Mouse (Mus musculus) myocyte (in vitro differentiated cells): ENCODE results near the gene Ctns. TPM values are rescaled to one million over a fixed set of nuclear protein-coding genes. Genes with fewer than 3 reads are reported as not detected.
A peak's percentile ranks its signal among the peaks of the same experiment; 100 is the strongest.

ENCODE experiments used
- H3K27me3 ChIP-seq: one replicate; pipeline ENCODE4 v1.6.1; 2011; ENCODE audit not compliant: control insufficient read depth, insufficient read depth, insufficient read length
- H3K36me3 ChIP-seq: one replicate; pipeline ENCODE4 v1.6.1; 2011; ENCODE audit not compliant: control insufficient read depth, insufficient read depth
- H3K4me2 ChIP-seq: one replicate; pipeline ENCODE4 v1.6.1; 2011; ENCODE audit warnings: low read depth, control low read depth
- H3K4me3 ChIP-seq: one replicate; pipeline ENCODE4 v1.5.1; 2011; ENCODE audit warnings: mild to moderate bottlenecking, control low read depth, moderate library complexity
- H3K79me2 ChIP-seq: one replicate; pipeline ENCODE4 v1.6.1; 2011; ENCODE audit not compliant: control insufficient read depth, insufficient read depth
- H3ac ChIP-seq: one replicate; pipeline ENCODE4 v1.6.1; 2011; ENCODE audit not compliant: control insufficient read depth, insufficient read length
- CEBPB ChIP-seq: IDR thresholded peaks from 2 replicates; pipeline ENCODE4 v1.6.1; 2011; ENCODE audit warnings: mild to moderate bottlenecking, moderate library complexity; ENCODE audit not compliant: poor library complexity, insufficient read depth, severe bottlenecking
- E2F4 ChIP-seq: IDR thresholded peaks from one replicate; pipeline ENCODE4 v1.6.1; 2011; ENCODE audit warnings: mild to moderate bottlenecking, control low read depth, moderate library complexity; ENCODE audit not compliant: insufficient read depth
- MAX ChIP-seq: IDR thresholded peaks from one replicate; pipeline ENCODE4 v1.6.1; 2011; ENCODE audit warnings: low read depth, mild to moderate bottlenecking, control low read depth
- MYOD1 ChIP-seq, 3 experiments: IDR thresholded peaks; one replicate each; pipeline ENCODE4 v1.6.1; 2011; ENCODE audit warnings: control low read depth in 2 of 3, low read depth in 2 of 3, mild to moderate bottlenecking in 2 of 3, moderate library complexity in 1 of 3; ENCODE audit not compliant: insufficient read length in 2 of 3, control insufficient read depth in 1 of 3
- MYOG ChIP-seq, 3 experiments: IDR thresholded peaks; one replicate each; pipeline ENCODE4 v1.6.1; 2011; ENCODE audit warnings: control low read depth in 2 of 3, low read depth in 2 of 3, mild to moderate bottlenecking in 2 of 3; ENCODE audit not compliant: insufficient read length in 2 of 3, control insufficient read depth in 1 of 3, insufficient read depth in 1 of 3
- POLR2A ChIP-seq: IDR thresholded peaks from one replicate; pipeline ENCODE4 v1.6.1; 2011; ENCODE audit warnings: low read depth, mild to moderate bottlenecking, control low read depth, moderate library complexity; ENCODE audit not compliant: insufficient read length
- POLR2AphosphoS2 ChIP-seq: IDR thresholded peaks from one replicate; pipeline ENCODE4 v1.6.1; 2011; ENCODE audit warnings: low read depth, control low read depth; ENCODE audit not compliant: insufficient read length
- REST ChIP-seq: IDR thresholded peaks from one replicate; pipeline ENCODE4 v1.6.1; 2011; ENCODE audit warnings: mild to moderate bottlenecking, control low read depth, moderate library complexity; ENCODE audit not compliant: insufficient read depth, insufficient read length
- SRF ChIP-seq: IDR thresholded peaks from one replicate; pipeline ENCODE4 v1.6.1; 2011; ENCODE audit warnings: low read depth; ENCODE audit not compliant: control insufficient read depth, insufficient read length
- TCF12 ChIP-seq: IDR thresholded peaks from one replicate; pipeline ENCODE4 v1.6.1; 2011; ENCODE audit warnings: mild to moderate bottlenecking, control low read depth; ENCODE audit not compliant: poor library complexity, insufficient read depth, severe bottlenecking
- TCF3 ChIP-seq: IDR thresholded peaks from one replicate; pipeline ENCODE4 v1.6.1; 2011; ENCODE audit warnings: low read depth, control low read depth; ENCODE audit not compliant: insufficient read length
- USF1 ChIP-seq: IDR thresholded peaks from one replicate; pipeline ENCODE4 v1.6.1; 2011; ENCODE audit warnings: low read depth, mild to moderate bottlenecking, control low read depth, moderate library complexity
- polyA plus RNA-seq: library from polyadenylated mRNA; unstranded; fragments of >200 nt; fragmentation: generic; extraction: Trizol; gene quantifications from one replicate; pipeline ENCODE4 v1.2.1, GENCODE M21; 2012; ENCODE audit warnings: missing spikeins

Ctns gene
- polyA plus RNA-seq, 1 experiment: 11.6 TPM

DNA sequence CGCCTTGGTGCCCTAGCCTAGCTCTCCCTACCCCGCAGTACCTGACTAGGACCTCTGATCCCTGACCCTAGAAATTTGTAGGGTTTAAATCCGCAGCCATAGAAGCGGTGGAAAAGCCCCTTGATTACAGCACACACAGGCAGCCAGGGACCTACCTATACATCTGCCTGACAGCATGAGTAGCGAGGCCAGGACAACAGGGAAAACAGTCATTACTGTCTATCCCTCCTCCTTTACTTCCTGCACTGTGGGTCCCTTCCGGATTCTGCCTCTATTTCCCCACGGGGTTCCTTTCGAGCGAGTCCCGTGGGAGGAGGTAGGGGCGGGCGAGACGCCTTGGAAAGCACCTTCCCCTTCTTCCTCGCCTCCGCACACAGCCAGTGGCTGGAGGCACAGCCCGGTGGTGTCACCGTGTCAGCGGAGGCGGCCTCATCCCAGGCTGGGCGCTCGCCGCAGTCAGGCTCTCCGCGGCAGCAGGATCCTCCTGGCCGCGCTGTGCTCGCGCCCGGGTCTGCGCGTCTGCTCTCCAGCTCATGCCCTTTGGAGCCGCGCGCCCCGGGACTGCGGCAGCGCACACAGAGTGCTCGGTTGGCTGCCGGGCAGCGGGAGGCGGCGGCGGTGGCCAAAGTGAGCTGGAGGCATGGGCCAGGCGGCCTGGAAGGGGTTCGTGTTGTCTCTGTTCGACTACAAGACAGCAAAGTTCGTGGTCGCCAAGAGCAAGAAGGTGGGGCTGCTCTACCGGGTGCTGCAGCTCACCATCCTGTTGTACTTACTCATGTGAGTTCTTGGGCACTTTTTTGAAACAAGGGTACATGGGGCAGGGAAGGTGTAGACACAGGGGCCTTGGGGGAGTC lies 38.7 kb downstream of the Ctns start, which contains the start of gene P2rx5:
Gene P2rx5, plus strand, starts transcription at position 465 of the 854 bp plus-strand sequence.
- Histone ChIP-seq H3K27me3 (no peaks in the 10 kb centered on the region), H3K4me3 (peak within 1 kb of the TSS; percentile 20)
- no peak for TF ChIP-seq CEBPB
- TF ChIP-seq MYOG (IDR thresholded peaks at IDR 0.05; ENCODE audit: control insufficient read depth in 1 of 3, insufficient read depth in 1 of 3, insufficient read length in 2 of 3, low read depth in 2 of 3): peak in 2 of 3 experiments; percentile 11 to 31
- peak; percentile 56 for TF ChIP-seq POLR2A
- peak in 1 of 3 experiments; percentile 21 for TF ChIP-seq MYOD1 (IDR thresholded peaks at IDR 0.05; ENCODE audit: control insufficient read depth in 1 of 3, insufficient read length in 2 of 3, low read depth in 2 of 3)
- TF ChIP-seq SRF: no peak
- no peak for TF ChIP-seq E2F4

DNA sequence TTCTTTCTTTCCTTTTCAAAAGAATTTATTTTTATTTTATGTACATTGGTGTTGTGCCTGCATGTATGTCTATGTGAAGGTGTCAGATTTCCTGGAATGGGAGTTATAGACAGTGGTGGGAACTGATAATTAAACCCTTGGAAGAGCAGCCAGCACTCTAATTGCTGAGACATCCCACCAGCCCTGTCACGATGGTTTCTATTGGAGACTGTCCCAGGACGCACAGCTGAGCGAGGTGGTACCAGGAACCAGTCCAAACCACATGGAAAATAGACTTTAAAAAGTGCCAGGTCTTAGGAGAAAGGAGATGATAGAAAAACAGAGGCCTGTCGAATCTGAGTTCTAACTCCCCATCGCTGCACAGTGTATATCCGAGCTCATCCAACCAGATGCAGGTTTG lies 43.8 kb downstream of the Ctns start:
- no peaks in the 10 kb centered on the region for H3K79me2 ChIP-seq
- no peak overlapping the region for H3ac ChIP-seq
- peak overlapping the region; percentile 43 for H3K4me2 ChIP-seq
- H3K36me3 ChIP-seq: no peaks in the 10 kb centered on the region
- no peak overlapping the region for H3K4me3 ChIP-seq
- no peaks in the 10 kb centered on the region for H3K27me3 ChIP-seq
- TF ChIP-seq E2F4 (no peak), USF1 (no peak), POLR2A (no peak), TCF12 (no peak), POLR2AphosphoS2 (no peak), TCF3 (no peak)

More for the DNA sequence above, 38.7 kb downstream of the Ctns start, which contains the start of gene P2rx5:
- Histone ChIP-seq H3ac (peak within 1 kb of the TSS; percentile 62), H3K4me2 (peak within 1 kb of the TSS; percentile 64), H3K79me2 (no peaks in the 10 kb centered on the region), H3K36me3 (no peaks in the 10 kb centered on the region)

GRCm38 (mm10) chr11:73148209-73148608 lies 50.6 kb downstream of the Ctns start:
- Histone ChIP-seq H3K4me2 (no peak overlapping the region), H3ac (no peak overlapping the region), H3K4me3 (no peak overlapping the region), H3K36me3 (no peaks in the 10 kb centered on the region), H3K79me2 (no peaks in the 10 kb centered on the region), H3K27me3 (no peaks in the 10 kb centered on the region)
- TF ChIP-seq MYOG (IDR thresholded peaks at IDR 0.05; ENCODE audit: control insufficient read depth in 1 of 3, insufficient read depth in 1 of 3, insufficient read length in 2 of 3, low read depth in 2 of 3) (no peak), MYOD1 (IDR thresholded peaks at IDR 0.05; ENCODE audit: control insufficient read depth in 1 of 3, insufficient read length in 2 of 3, low read depth in 2 of 3) (no peak), POLR2A (no peak), TCF3 (no peak), MAX (no peak), SRF (no peak), USF1 (no peak), E2F4 (no peak), REST (no peak), POLR2AphosphoS2 (no peak), CEBPB (no peak), TCF12 (no peak)

GRCm38 (mm10) chr11:73146975-73147365 lies 51.9 kb downstream of the Ctns start:
- Histone ChIP-seq H3K79me2 (no peaks in the 10 kb centered on the region), H3ac (no peak overlapping the region), H3K27me3 (no peaks in the 10 kb centered on the region), H3K4me3 (no peak overlapping the region), H3K4me2 (no peak overlapping the region), H3K36me3 (no peaks in the 10 kb centered on the region)
- TF ChIP-seq E2F4 (no peak), CEBPB (no peak), TCF12 (no peak), MYOG (IDR thresholded peaks at IDR 0.05; ENCODE audit: control insufficient read depth in 1 of 3, insufficient read depth in 1 of 3, insufficient read length in 2 of 3, low read depth in 2 of 3) (no peak), MAX (no peak), POLR2AphosphoS2 (no peak), USF1 (no peak), REST (no peak), TCF3 (no peak), MYOD1 (IDR thresholded peaks at IDR 0.05; ENCODE audit: control insufficient read depth in 1 of 3, insufficient read length in 2 of 3, low read depth in 2 of 3) (no peak), SRF (no peak), POLR2A (no peak)
